Mouse (Mus musculus): ENCODE results near the gene Mertk.

DNA sequence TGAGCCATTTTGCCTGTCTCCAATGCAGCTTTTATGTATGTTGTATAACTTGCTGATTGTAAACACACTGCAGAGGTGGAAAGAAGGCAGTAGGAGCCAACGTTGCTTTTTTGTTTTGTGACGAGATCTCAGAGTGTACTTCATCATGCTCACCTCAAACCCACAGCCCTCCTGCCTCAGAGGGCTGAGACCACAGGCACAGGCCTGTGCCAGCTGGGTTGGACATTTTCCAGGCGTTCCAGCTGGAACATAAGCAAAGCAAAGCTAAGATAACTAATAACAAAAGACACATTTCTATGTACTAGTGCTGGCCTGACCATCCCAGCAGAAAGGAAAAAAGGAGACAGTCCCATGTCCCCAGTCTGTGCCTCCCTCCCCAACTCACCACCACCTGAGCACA is 36.3 kb downstream of the Mertk start:
- TF ChIP-seq POLR2A (IDR thresholded peaks at IDR 0.05; ENCODE audit: control insufficient read depth, extremely low read depth, insufficient read depth, low read length, poor library complexity): no peak
- TF ChIP-seq CTCF (IDR thresholded peaks at IDR 0.05; ENCODE audit: borderline replicate concordance, control insufficient read depth, extremely low read depth, insufficient read depth, low read length, poor library complexity): no peak

Data from thymus, adult 2 months (tissue).